Mouse (Mus musculus) left cerebral cortex, postnatal 25 days (tissue): ENCODE data around the gene S100a2. TPM values are rescaled to one million over a fixed set of nuclear protein-coding genes. Genes with fewer than 3 reads are reported as not detected.

Experiments
- DNase-seq, 2 experiments: peaks; one replicate each; pipeline ENCODE4 v3.0.0; 2022; ENCODE audit warnings: low spot score in 2 of 2, mixed read lengths in 1 of 2
- intact Hi-C: fragments of 180-260 bp; cut with DNase I; formaldehyde crosslinking; loops from one replicate; pipeline ENCODE4 v1.15.1; 2025
- total RNA-seq, 2 experiments: library from RNA; stranded (reverse); gene quantifications; 2 replicates each; pipeline ENCODE4 v1.2.3; 2021

S100a2 gene
- total RNA-seq, 2 experiments from 2014 or later, result not detected

DNA sequence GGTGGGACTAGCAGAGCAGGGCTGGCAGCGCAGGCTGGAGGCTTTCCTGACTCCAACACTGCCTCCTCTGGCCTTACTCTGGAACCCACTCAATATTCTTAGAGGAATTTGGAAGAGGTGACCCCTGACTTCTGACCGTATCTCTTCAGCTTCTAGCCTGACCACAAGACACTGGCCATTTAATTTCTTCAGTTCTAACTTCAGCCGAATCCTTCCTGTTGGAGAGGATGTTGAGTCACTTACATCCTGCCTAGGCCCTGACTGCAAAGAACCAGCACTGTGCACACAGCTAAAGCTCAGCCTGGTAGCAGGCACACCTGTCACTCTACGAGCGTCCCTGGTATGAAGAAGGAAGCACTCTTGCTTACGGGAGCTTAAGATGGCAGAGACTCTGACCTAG is 657 bp upstream of the S100a2 start:
- DNase-seq, result no peak
- intact Hi-C loops, result loop anchor here (5.0 kb wide), 2 partner anchors 77 to 118 kb away; partner anchors contain the start of genes S100a1 and S100a13

DNA sequence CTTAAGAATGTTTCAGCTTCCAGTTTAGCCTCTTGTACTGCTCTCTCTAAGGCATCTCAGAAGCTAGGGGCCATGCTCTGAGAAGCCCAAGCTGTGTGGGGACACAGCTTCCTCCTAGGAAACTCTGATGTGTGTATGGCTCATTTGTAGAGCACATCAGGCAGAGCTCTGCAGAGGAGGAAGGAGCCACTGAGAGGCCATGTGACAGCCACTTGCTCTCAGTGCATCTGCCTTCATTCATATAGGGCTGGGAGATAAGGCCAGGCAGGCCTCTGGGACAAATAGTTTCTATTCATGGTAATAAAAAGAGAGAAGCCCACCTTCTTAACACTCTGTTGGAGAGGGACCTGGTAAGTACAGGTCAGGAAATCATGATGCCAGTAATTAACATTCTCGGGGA is 4.4 kb downstream of the S100a2 start:
- intact Hi-C loops, result no loop called here
- DNase-seq, result no peak

DNA sequence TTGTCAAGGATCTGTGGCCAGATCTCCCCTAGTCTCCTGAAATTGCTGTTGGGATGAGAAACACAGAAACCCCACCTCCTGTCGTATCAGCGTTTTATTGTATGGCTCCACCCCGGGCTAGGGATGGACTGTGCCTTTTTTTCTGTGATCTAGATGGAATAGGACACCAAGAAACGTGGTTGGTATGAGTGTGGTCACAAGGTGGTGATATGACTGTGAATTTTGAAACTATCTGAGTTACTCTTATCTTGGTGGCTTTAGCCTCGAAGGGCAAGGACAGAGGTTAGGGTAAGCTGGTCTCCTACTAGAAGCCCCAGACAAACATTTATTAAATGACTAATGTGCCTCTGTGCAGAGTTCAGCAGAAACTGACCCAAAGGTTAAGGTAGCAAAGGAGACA is 5.5 kb downstream of the S100a2 start:
- intact Hi-C loops, result no loop called here
- DNase-seq, result no peak

DNA sequence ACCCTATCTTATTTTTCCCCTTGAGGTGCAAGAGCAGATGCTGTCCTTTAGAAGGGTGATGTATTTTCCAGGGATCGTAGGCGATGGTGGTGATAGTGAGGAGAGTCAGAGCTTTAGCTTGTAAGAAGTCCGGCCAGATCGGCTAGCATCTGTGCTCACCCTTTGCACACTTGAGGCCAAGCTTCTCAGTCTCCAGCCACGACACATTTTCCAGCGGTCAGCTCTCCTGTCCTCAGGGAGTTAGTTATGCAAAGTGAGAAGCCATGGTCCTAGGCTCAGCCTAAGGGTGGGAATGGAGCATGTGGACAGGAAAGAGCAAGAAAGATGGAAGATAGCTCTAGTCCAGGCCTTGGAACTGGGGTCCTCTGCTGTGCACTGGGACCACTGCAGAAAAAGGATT is 6.8 kb downstream of the S100a2 start:
- intact Hi-C loops, result no loop called here
- no peak for DNase-seq

DNA sequence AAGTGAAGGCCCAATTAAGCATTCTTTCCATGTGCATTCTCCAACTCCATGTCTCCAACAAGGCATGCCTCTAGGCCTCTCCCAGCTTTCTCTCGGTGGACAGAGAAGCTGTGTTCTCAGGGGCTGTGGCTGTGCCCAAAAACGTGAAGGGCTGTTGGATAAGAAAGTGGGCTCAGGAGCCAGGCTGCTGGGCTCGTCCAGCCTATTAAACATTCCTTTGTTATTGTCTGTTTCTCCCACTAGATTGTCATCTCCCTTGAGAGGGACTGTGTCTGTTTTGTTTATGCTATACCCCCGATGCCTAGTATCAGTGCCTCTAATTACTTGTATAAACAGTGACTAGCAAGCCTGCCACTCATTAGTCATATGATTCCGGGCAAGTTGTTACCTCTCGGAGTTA is 7.7 kb downstream of the S100a2 start:
- intact Hi-C loops, result no loop called here
- DNase-seq, result no peak

DNA sequence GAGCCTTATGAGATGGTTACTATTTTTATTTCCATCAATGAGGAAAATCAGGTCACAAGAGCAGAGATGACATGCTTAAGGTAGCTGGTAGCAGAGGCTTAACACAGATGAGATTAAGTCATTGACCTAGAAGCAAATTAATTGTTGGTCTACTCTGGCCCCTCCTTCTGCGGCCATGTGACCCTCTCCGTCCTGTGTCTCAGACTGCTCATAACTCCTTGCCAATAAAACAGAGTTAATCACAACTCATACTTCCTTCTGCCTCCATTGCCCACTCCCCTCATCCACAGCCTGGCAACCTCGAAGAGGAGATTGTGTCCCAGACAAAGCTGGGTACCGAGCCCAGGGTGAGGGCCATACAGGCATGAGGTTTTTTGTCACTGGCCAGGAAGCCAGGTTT is 8.2 kb downstream of the S100a2 start:
- no peak for DNase-seq
- intact Hi-C loops, result no loop called here

DNA sequence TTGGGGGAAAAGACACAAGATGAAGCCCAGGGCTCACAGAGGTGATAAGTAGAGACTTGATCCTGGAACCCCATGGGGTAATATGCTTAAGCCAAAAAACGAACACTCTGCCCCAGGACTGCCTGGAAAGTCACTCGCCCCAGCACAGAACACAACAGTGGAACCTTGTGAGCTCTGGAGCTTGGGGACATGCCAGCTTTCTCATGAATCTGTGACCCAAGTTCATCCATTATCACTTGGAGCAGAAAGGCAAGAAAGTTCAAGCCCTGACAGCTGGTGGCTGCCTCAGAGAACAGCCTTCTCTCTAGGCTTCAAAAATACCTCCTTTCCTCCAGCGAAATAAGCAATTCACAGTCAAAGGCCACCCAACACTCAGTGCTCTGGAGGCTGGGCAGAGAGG is 9.4 kb downstream of the S100a2 start:
- intact Hi-C loops, result no loop called here
- DNase-seq, result no peak

DNA sequence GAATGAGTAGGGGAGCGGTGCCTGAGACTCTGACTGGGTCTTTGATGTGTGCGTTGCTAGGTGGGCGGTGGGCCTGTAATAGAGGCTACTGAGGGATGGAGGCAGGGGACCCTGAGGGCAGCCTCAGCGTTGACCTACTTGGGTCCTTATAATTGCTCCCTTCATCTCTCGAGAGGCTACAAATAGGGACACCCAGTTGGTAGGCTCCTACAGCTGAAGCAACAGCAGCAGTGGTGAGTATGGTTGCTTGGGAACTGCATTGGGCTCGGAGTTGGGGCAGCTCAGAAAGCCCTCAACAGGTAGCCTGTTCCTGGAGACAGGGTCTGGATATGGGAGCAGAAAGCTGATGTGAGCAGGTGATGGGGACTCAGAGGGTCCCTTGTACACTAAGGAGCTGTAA is 10.0 kb downstream of the S100a2 start:
- intact Hi-C loops, result no loop called here

DNA sequence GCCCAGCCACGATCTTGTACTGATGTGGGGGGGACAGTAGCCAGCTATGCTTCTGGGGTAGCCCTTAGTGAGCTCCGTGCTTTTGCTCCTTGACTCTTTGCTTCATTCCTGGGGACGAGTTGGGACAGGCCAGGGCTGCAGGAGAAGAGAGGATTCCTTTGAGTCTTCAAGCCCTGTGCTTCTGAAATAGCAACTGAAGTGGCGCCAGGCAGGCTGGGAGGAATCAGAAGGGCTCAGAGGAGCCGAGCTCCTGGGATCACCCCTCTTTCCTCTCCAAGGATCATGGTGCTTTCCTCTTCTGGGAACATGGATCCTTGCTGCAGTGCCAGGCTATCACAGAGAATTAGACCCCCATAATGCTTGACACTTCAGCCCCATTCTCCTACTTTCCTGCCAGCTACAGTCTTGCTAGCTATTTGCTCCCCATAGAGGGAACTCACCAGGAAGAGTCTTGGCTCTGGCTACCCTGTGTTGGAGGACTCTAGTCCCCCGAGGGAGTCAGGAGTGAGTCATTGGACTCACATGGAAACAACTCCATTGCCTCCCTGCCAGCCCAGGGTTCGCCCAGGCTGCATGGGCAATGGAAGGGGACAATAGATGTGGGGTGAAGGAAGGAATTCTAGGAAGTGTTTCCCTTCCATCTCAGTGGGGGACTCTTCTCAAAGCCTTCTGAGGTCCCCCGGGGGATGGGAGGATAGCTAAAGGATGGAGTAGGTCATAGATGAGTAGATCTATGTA is 10.6 kb downstream of the S100a2 start:
- no peak for DNase-seq

More for the DNA sequence above, 10.0 kb downstream of the S100a2 start:
- DNase-seq, result no peak

DNA sequence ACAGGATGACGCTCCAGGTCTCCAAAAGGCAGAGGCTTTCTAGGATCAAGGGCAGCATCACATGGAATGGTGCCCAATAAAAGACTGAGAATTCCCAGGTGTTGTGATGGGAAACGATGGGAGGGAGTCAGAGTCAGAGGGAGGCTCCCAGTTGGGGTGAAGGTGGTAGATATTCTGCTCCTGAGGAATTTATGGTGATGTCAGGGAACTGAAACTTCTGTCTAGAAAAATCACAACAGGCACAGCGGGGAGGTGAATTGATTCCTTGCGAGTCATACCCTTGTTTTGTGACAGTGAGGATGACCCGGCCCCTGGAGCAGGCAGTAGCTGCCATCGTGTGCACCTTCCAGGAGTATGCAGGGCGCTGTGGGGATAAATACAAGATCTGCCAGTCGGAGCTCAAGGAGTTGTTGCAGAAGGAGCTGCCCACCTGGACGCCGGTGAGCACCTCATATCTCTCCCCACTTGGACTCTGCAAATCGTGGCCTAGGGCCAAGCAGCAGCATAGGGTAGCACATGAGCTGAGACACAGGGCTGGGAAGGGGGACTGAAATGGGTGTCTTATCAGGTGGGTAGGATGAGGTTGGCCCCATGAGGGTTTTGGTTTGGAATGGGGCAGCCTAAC is 11.6 kb downstream of the S100a2 start, which contains the start of gene Gm42674:
Gm42674 (plus strand) TSS at position 419 of the 625 bp plus-strand sequence.
- intact Hi-C loops, result no loop called here
- DNase-seq, result no peak

More for the DNA sequence above, 10.6 kb downstream of the S100a2 start:
- intact Hi-C loops, result no loop called here

DNA sequence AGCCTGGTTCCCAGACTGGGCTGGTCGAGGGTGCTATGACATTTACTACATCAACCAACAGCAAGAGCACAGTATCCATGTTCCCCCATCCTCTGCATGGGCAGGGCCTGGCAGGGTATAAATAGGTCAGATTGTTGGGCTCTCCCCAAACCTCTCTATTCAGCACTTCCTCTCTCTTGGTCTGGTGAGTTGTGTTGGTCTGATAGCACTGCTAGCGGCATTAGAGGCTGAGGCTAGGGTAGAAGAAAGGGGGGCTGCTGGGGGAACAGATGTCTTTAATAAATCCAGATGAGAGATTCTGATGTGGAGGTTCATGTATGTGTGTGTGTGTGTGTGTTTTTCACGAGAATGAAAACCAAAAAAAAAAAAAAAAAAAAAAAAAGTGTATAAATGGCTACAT is 13.6 kb downstream of the S100a2 start, which contains the start of gene S100a4:
S100a4 (plus strand) TSS at position 149 of the 400 bp plus-strand sequence.
- intact Hi-C loops, result no loop called here
- no peak for DNase-seq

DNA sequence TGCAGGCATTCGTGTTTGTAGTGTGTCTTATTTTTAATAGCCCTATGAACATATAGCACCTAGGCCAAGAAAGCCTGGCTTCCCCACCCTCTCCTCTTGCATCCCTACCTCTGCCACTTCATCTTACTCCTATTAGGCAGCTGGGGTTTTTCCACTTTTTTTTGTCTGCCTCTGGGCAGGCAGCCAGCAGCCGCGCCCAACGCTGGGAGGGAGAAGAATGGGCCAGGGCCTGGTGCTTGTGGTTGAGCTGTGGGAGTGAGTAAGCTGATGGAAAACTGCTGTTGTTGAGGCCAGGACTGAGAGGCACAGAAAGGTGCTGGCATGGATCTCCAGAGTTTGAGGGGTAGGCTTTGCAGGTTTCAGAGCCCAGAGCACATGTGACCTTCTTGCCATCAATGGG is 14.4 kb downstream of the S100a2 start:
- DNase-seq, result peak; percentile 41 to 78
- intact Hi-C loops, result no loop called here

DNA sequence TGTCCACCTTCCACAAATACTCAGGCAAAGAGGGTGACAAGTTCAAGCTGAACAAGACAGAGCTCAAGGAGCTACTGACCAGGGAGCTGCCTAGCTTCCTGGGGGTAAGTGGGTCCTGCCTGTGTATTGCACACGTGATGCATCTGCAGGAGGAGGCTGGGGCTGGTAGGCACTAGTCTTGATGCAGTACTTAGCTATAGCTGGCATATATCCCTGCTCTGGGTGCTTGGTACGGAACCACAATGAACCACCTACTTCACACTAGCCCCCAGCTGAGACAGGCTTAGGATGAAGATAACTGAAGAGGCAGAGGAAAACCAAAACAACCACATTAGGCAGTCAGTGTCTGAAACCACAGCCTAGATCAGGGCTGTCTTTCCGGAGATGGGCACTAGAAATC is 15.0 kb downstream of the S100a2 start:
- peak in 1 of 2 experiments; percentile 68 for DNase-seq
- intact Hi-C loops, result no loop called here

DNA sequence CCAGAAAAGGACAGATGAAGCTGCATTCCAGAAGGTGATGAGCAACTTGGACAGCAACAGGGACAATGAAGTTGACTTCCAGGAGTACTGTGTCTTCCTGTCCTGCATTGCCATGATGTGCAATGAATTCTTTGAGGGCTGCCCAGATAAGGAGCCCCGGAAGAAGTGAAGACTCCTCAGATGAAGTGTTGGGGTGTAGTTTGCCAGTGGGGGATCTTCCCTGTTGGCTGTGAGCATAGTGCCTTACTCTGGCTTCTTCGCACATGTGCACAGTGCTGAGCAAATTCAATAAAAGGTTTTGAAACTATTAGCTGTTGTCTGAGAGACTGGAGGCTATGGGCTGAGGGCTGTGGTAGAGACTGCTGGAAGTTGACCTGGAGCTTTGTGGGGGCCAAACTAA is 15.7 kb downstream of the S100a2 start:
- intact Hi-C loops, result no loop called here
- no peak for DNase-seq

DNA sequence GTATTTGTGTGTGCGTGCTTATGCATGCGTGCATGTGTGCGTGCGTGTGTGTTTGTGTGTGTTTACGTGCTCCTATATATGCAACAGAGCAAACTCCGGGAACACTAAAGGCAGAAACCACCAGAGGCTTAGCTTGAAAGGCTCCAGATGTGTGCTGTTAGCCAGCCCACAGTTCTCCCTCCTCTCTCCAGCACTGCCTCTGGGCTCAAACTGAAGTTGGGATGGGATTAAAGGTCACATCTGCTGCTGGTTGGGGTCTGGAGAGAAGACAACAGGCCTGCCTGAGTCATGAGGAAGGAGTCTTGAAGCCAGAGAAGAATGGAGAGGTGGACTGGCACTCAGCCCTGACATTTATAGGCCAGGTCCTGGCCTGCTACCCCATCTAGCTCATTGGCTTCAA is 16.1 kb downstream of the S100a2 start:
- no peak for DNase-seq
- intact Hi-C loops, result no loop called here

DNA sequence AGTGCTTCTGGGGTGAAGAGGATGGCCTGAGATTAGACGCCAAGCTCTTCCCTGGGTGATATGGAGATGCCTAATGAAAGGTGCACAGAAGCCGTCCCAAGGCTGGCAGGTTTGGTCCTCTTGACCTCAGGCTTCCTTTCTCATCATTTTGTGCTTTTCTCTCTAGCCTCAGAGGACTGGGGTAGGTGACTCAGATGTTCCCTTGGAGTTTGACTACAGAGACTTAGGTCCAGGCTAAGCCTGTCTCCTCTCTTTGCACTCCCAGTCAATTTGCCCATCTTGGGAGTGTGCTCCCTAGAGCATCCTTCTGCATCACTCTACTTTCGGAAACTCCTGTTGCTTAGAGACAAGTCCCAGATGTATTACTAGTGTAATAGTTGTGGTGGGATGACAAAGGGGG is 17.3 kb downstream of the S100a2 start:
- intact Hi-C loops, result no loop called here
- DNase-seq, result no peak

DNA sequence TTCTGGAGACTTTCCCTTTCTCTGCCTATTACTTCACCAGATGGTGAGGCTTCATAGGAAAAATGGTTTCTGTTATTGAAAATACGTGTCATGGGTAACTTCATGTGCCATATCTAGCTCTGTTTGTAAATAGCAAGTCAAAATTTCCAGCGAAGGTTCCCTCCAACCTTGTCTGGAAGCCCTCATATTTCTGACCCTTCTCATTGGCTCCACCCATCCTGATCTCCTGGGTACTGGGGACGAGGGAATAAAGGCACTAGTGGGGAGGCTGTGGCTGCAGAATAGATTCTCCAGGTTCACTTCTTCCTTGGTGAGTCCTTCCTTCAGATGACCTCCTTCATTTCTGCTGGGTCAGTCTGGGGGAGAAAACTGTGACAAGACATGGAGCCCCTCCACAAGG is 18.2 kb downstream of the S100a2 start, which contains the start of gene S100a5:
S100a5 (plus strand) TSS at position 301 of the 400 bp plus-strand sequence.
- intact Hi-C loops, result no loop called here
- DNase-seq, result no peak

DNA sequence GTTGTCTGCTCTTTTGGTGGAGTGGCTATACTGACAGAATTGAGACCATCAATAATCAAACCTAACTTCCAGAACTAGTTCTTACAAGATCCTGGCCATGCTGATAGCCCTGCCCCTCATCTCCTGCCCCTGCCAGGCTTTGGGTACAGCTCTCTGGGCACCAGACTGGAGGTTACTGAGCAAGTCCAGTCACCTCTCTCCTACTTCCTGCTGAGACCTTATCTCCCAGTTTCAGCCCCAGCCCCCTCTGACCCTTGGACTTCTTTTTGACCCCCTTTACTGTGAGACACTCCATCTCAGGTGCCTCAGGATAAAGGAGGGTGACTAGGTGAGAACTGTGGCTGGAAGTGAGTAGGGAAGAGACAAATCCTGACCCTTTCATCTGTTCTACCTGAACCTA is 19.1 kb downstream of the S100a2 start:
- DNase-seq, result no peak
- intact Hi-C loops, result no loop called here

DNA sequence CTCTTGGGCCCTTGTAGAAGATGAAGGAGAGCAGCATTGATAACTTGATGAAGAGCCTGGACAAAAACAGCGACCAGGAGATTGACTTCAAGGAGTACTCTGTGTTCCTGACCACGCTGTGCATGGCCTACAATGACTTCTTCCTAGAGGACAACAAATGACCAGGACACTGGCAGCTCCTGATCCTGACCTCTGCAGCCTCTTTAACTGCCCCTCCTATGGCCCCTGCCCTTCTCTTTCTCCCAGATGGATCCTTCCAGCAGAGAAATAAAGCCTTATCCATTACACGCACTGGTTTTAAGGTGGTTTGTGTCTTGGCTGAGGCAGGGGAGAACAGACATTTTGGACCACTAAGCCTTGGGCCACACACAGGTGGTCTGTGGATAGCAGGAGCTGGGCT is 21.4 kb downstream of the S100a2 start:
- intact Hi-C loops, result loop anchor here (5.0 kb wide), 1 partner anchor 99 kb away; the partner anchor contains the start of genes S100a1 and S100a13

DNA sequence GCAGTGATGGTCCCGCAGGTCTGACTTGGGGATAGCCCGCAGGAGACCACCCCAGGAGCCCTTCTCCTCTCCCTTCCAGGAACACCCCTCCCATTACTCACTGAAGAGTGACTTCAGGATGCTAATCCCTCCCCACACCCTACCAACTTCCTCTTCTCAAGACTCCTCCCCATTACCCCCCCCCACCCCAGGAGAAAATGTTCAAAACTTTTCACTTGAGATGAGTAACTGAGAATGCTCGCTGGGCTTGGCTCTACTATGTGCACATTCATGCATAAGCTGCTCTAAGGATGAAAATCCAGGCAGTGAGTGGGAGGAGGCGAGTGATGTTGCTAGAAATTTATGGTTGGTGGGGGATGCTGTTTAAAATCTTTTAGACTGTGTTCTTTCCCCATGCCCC is 22.0 kb downstream of the S100a2 start:
- peak in 1 of 2 experiments; percentile 53 for DNase-seq
- intact Hi-C loops, result loop anchor here (5.0 kb wide), 1 partner anchor 100 kb away; the partner anchor contains the start of genes S100a1 and S100a13

More for the DNA sequence above, 21.4 kb downstream of the S100a2 start:
- DNase-seq, result no peak
